Mouse (Mus musculus) limb, embryonic 13.5 days (tissue): ENCODE data around the gene Cast. TPM values are rescaled to one million over a fixed set of nuclear protein-coding genes. Genes with fewer than 3 reads are reported as not detected.
A peak's percentile ranks its signal among the peaks of the same experiment; 100 is the strongest.

ENCODE experiments used
- ATAC-seq: fragments of 200-750 bp; cut with Nextera tagmentation; 2 replicates; pipeline ENCODE4 v1.8.0; 2017; ENCODE audit warnings: low read depth, moderate number of reproducible peaks, moderate TSS enrichment; ENCODE audit not compliant: low FRiP score
- H3K27ac ChIP-seq: fragments of 300-500 bp; sonication (generic); 2 replicates; pipeline ENCODE4 v1.5.1; 2015; ENCODE audit warnings: inconsistent platforms, mild to moderate bottlenecking, moderate library complexity
- H3K27me3 ChIP-seq: fragments of 300-500 bp; sonication (generic); 2 replicates; pipeline ENCODE4 v1.6.1; 2015; ENCODE audit warnings: mild to moderate bottlenecking, inconsistent platforms
- H3K36me3 ChIP-seq: fragments of 300-500 bp; sonication (generic); 2 replicates; pipeline ENCODE4 v1.6.1; 2015; ENCODE audit warnings: inconsistent platforms, mild to moderate bottlenecking, moderate library complexity
- H3K4me1 ChIP-seq: fragments of 300-500 bp; sonication (generic); 2 replicates; pipeline ENCODE4 v1.6.1; 2015; ENCODE audit warnings: inconsistent platforms
- H3K4me2 ChIP-seq: fragments of 300-500 bp; sonication (generic); replicated peaks from 2 replicates; pipeline ENCODE4 v1.6.1; 2015; ENCODE audit warnings: inconsistent platforms, mild to moderate bottlenecking, moderate library complexity
- H3K4me3 ChIP-seq: fragments of 300-500 bp; sonication (generic); 2 replicates; pipeline ENCODE4 v1.5.1; 2015; ENCODE audit warnings: moderate library complexity, mild to moderate bottlenecking, inconsistent platforms
- H3K9ac ChIP-seq: fragments of 300-500 bp; sonication (generic); 2 replicates; pipeline ENCODE4 v1.6.1; 2015; ENCODE audit warnings: mild to moderate bottlenecking, inconsistent platforms
- H3K9me3 ChIP-seq: fragments of 300-500 bp; sonication (generic); 2 replicates; pipeline ENCODE4 v1.6.1; 2016; ENCODE audit warnings: inconsistent platforms
- WGBS: fragments of 180-500 bp; shearing (Covaris S2); methylation state at CpG from one replicate; pipeline ENCODE4 v1.1.7; 2015; 5-methylcytosine and 5-hydroxymethylcytosine counted together
- polyA plus RNA-seq: library from polyadenylated mRNA; unstranded; fragments of >200 nt; fragmentation: Nextera tagmentation; extraction: Ambion mirVana; gene quantifications from 2 replicates; pipeline ENCODE4 v1.2.1, GENCODE M21; 2015

Cast gene
- polyA plus RNA-seq, result 34.1 and 34.3 TPM in 2 replicates

GRCm38 (mm10) chr13:74808152-74808929 is at the start of gene Cast:
Gene Cast, minus strand, starts transcription at chr13:74808810.
- H3K27me3 ChIP-seq, result no peaks in the 10 kb centered on the region
- 2% methylated on average over 36 of the region's 36 CpGs for WGBS
- peak within 1 kb of the TSS; percentile 72 for H3K9ac ChIP-seq
- peak; percentile 96 for ATAC-seq
- no peaks in the 10 kb centered on the region for H3K36me3 ChIP-seq
- peak within 1 kb of the TSS; percentile 62 for H3K4me3 ChIP-seq
- H3K4me2 ChIP-seq, result peak within 1 kb of the TSS; percentile 85
- peak within 1 kb of the TSS; percentile 45; the same call in 1 of the 2 replicates for H3K27ac ChIP-seq
- H3K4me1 ChIP-seq, result 0 out of 2 replicates have a peak, but pooled peaks cover 5% of the 10 kb centered on the region
- no peaks in the 10 kb centered on the region for H3K9me3 ChIP-seq

GRCm38 (mm10) chr13:74854338-74855047 is 45.9 kb upstream of the Cast start:
- no peak overlapping the region for H3K27ac ChIP-seq
- no peaks in the 10 kb centered on the region for H3K4me1 ChIP-seq
- peak; percentile 64 for ATAC-seq
- H3K4me3 ChIP-seq, result no peak overlapping the region
- H3K36me3 ChIP-seq, result no peaks in the 10 kb centered on the region
- H3K27me3 ChIP-seq, result no peaks in the 10 kb centered on the region
- 9% methylated on average over 3 of the region's 3 CpGs for WGBS
- no peaks in the 10 kb centered on the region for H3K9me3 ChIP-seq
- no peak overlapping the region for H3K4me2 ChIP-seq
- H3K9ac ChIP-seq, result no peak overlapping the region

GRCm38 (mm10) chr13:74850823-74851222 is 42.2 kb upstream of the Cast start:
- Histone ChIP-seq H3K4me3 (no peak overlapping the region), H3K27ac (no peak overlapping the region), H3K9ac (no peak overlapping the region), H3K36me3 (no peaks in the 10 kb centered on the region), H3K27me3 (no peaks in the 10 kb centered on the region), H3K4me1 (no peaks in the 10 kb centered on the region), H3K4me2 (no peak overlapping the region), H3K9me3 (no peaks in the 10 kb centered on the region)
- no peak for ATAC-seq
- WGBS, result 96% methylated on average over 2 of the region's 2 CpGs

- WGBS, result 72% methylated on average over 1 of the region's 1 CpGs
- Histone ChIP-seq H3K4me2 (no peak overlapping the region), H3K27ac (no peak overlapping the region), H3K36me3 (no peaks in the 10 kb centered on the region), H3K27me3 (no peaks in the 10 kb centered on the region), H3K4me1 (no peaks in the 10 kb centered on the region), H3K4me3 (no peak overlapping the region), H3K9ac (no peak overlapping the region), H3K9me3 (no peaks in the 10 kb centered on the region)
- ATAC-seq, result no peak
These were observed 37.3 kb upstream of the Cast start for GRCm38 (mm10) chr13:74845886-74846285.

- Histone ChIP-seq H3K4me2 (no peak overlapping the region), H3K9me3 (no peaks in the 10 kb centered on the region), H3K36me3 (no peaks in the 10 kb centered on the region), H3K4me3 (no peak overlapping the region), H3K9ac (no peak overlapping the region), H3K27ac (no peak overlapping the region), H3K4me1 (no peaks in the 10 kb centered on the region), H3K27me3 (no peaks in the 10 kb centered on the region)
- ATAC-seq, result no peak
- 85% methylated on average over 1 of the region's 1 CpGs for WGBS
These were observed 25.9 kb upstream of the Cast start for GRCm38 (mm10) chr13:74834543-74834942.

- no peaks in the 10 kb centered on the region for H3K9me3 ChIP-seq
- no peak overlapping the region for H3K4me3 ChIP-seq
- no peak overlapping the region for H3K9ac ChIP-seq
- no peaks in the 10 kb centered on the region for H3K27me3 ChIP-seq
- no peak overlapping the region for H3K27ac ChIP-seq
- H3K4me2 ChIP-seq, result no peak overlapping the region
- WGBS, result 72% methylated on average over 3 of the region's 3 CpGs
- ATAC-seq, result no peak
- no peaks in the 10 kb centered on the region for H3K36me3 ChIP-seq
- no peaks in the 10 kb centered on the region for H3K4me1 ChIP-seq
These were observed 13.5 kb upstream of the Cast start for GRCm38 (mm10) chr13:74822095-74822494.

GRCm38 (mm10) chr13:74815753-74816152 is 7.1 kb upstream of the Cast start:
- Histone ChIP-seq H3K27ac (no peak overlapping the region), H3K9ac (no peak overlapping the region)
- 88% methylated on average over 1 of the region's 1 CpGs for WGBS

GRCm38 (mm10) chr13:74807446-74808151 is 1.0 kb downstream of the Cast start:
- Histone ChIP-seq H3K36me3 (no peaks in the 10 kb centered on the region), H3K27me3 (no peaks in the 10 kb centered on the region), H3K4me3 (peak overlapping the region; percentile 62), H3K9me3 (no peaks in the 10 kb centered on the region), H3K9ac (peak overlapping the region; percentile 72), H3K4me2 (peak overlapping the region; percentile 85), H3K4me1 (0 out of 2 replicates have a peak, but pooled peaks cover 5% of the 10 kb centered on the region), H3K27ac (no peak overlapping the region)
- peak; percentile 85 for ATAC-seq
- WGBS, result under 1% methylated on average over 31 of the region's 31 CpGs

More at GRCm38 (mm10) chr13:74815753-74816152, 7.1 kb upstream of the Cast start:
- ATAC-seq, result no peak
- Histone ChIP-seq H3K4me2 (no peak overlapping the region), H3K9me3 (no peaks in the 10 kb centered on the region), H3K4me1 (no peaks in the 10 kb centered on the region), H3K27me3 (no peaks in the 10 kb centered on the region), H3K36me3 (no peaks in the 10 kb centered on the region), H3K4me3 (no peak overlapping the region)

- no peak overlapping the region for H3K27ac ChIP-seq
- H3K9me3 ChIP-seq, result no peaks in the 10 kb centered on the region
- no peak for ATAC-seq
- H3K4me3 ChIP-seq, result peak overlapping the region; percentile 62
- peak overlapping the region; percentile 85 for H3K4me2 ChIP-seq
- no peak overlapping the region for H3K9ac ChIP-seq
- no peaks in the 10 kb centered on the region for H3K36me3 ChIP-seq
- WGBS, result 48% methylated on average over 5 of the region's 5 CpGs
- 0 out of 2 replicates have a peak, but pooled peaks cover 5% of the 10 kb centered on the region for H3K4me1 ChIP-seq
- H3K27me3 ChIP-seq, result no peaks in the 10 kb centered on the region
These were observed 1.7 kb downstream of the Cast start for GRCm38 (mm10) chr13:74806934-74807333.

- H3K9me3 ChIP-seq, result no peaks in the 10 kb centered on the region
- H3K27me3 ChIP-seq, result no peaks in the 10 kb centered on the region
- no peak overlapping the region for H3K9ac ChIP-seq
- no peaks in the 10 kb centered on the region for H3K4me1 ChIP-seq
- H3K4me2 ChIP-seq, result no peak overlapping the region
- ATAC-seq, result no peak
- no peak overlapping the region for H3K4me3 ChIP-seq
- WGBS, result 78% methylated on average over 1 of the region's 1 CpGs
- no peaks in the 10 kb centered on the region for H3K36me3 ChIP-seq
- H3K27ac ChIP-seq, result no peak overlapping the region
These were observed 14.2 kb downstream of the Cast start for GRCm38 (mm10) chr13:74794435-74794834.

GRCm38 (mm10) chr13:74787681-74788080 is 20.9 kb downstream of the Cast start:
- no peaks in the 10 kb centered on the region for H3K9me3 ChIP-seq
- 40% methylated on average over 1 of the region's 1 CpGs for WGBS
- no peaks in the 10 kb centered on the region for H3K4me1 ChIP-seq
- no peak overlapping the region for H3K4me3 ChIP-seq
- no peak overlapping the region for H3K27ac ChIP-seq
- no peaks in the 10 kb centered on the region for H3K36me3 ChIP-seq
- no peak for ATAC-seq
- no peak overlapping the region for H3K9ac ChIP-seq
- H3K27me3 ChIP-seq, result no peaks in the 10 kb centered on the region
- no peak overlapping the region for H3K4me2 ChIP-seq

GRCm38 (mm10) chr13:74772151-74772550 is 36.5 kb downstream of the Cast start:
- 81% methylated on average over 1 of the region's 1 CpGs for WGBS
- Histone ChIP-seq H3K9me3 (no peaks in the 10 kb centered on the region), H3K9ac (no peak overlapping the region), H3K27me3 (no peaks in the 10 kb centered on the region), H3K36me3 (no peaks in the 10 kb centered on the region), H3K4me1 (no peaks in the 10 kb centered on the region), H3K27ac (no peak overlapping the region), H3K4me2 (no peak overlapping the region), H3K4me3 (no peak overlapping the region)
- ATAC-seq, result no peak
